ENCODE assay signal across 31 mouse cellular contexts in genomic region chr8:117440317-117440716, GRCm38 (mm10). TPM values are rescaled to one million over a fixed set of nuclear protein-coding genes. Genes with fewer than 3 reads are reported as not detected.
A peak's percentile ranks its signal among the peaks of the same experiment; 100 is the strongest.
DNase-seq lines count a peak whose midpoint lies in the region; ATAC-seq lines count a peak whose summit lies in the region.
"Had no signal": no experiment of that assay in that cellular context is flagged by ENCODE, and none has a peak within 500 bp of the region (broad histone marks: within the 10 kb centered on the region; RNA-seq: fewer than 3 reads in every experiment).

No protein-coding gene starts in this region.

- peaks cover 33% of the 10 kb centered on the region for H3K4me1 ChIP-seq in heart, embryonic 10.5 days
- peaks cover 25% of the 10 kb centered on the region for H3K4me1 ChIP-seq in liver, embryonic 13.5 days (replicated peaks)
- H3K4me1 ChIP-seq in stomach, embryonic 14.5 days (ENCODE audit: control insufficient read depth, insufficient read depth, low read length), result no peaks in the 10 kb centered on the region
- H3K4me1 ChIP-seq: embryonic facial prominence, embryonic 12.5 days; hindbrain, embryonic 10.5 days; lung, embryonic 15.5 days had no signal

- intact Hi-C loops in heart, postnatal 25 days (cut with DNase I), result no loop called here

- no peak for DNase-seq in heart, embryonic 10.5 days (ENCODE audit: low spot score)
- no peak for DNase-seq in heart, postnatal 25 days (ENCODE audit: low spot score)
- DNase-seq in liver, embryonic 13.5 days, result no peak
- DNase-seq in left cerebral cortex, adult 8-10 months (ENCODE audit: low spot score in 2 of 2), result no peak
- no peak for DNase-seq in cerebellum, postnatal 36 days
- DNase-seq: adrenal gland, postnatal 14 days; cerebellum, adult 11 months; cerebellum, adult 9-10 months; embryo, embryonic 11 days; gastrocnemius, postnatal 25 days; heart, adult 2 months; heart, postnatal 10 days; kidney, adult 11 months; kidney, postnatal 14 days; right cerebral cortex, adult 18-20 months; spleen, adult 18-20 months; thymus, postnatal 14 days had no signal

- no peak overlapping the region for H3K9ac ChIP-seq in liver, embryonic 13.5 days
- no peak overlapping the region for H3K9ac ChIP-seq in stomach, embryonic 14.5 days (replicated peaks; ENCODE audit: low read depth, low read length)
- H3K9ac ChIP-seq: embryonic facial prominence, embryonic 12.5 days; heart, embryonic 13.5 days; lung, embryonic 15.5 days; neural tube, embryonic 12.5 days had no signal

- peaks cover 37% of the 10 kb centered on the region for H3K36me3 ChIP-seq in heart, embryonic 10.5 days
- peaks cover 62% of the 10 kb centered on the region for H3K36me3 ChIP-seq in liver, embryonic 13.5 days
- peaks cover 24% of the 10 kb centered on the region for H3K36me3 ChIP-seq in stomach, embryonic 14.5 days (ENCODE audit: control insufficient read depth, insufficient read depth, low read length)

- no peak overlapping the region for H3K4me3 ChIP-seq in heart, embryonic 10.5 days
- H3K4me3 ChIP-seq in liver, embryonic 13.5 days (replicated peaks), result no peak overlapping the region
- H3K4me3 ChIP-seq in stomach, embryonic 14.5 days (ENCODE audit: low read depth, low read length), result no peak overlapping the region
- H3K4me3 ChIP-seq: embryonic facial prominence, embryonic 12.5 days; heart, adult 2 months; heart, embryonic 13.5 days; hindbrain, embryonic 10.5 days; left cerebral cortex, adult 2 months; lung, embryonic 15.5 days; myocyte; neural tube, embryonic 12.5 days had no signal

- 0 out of 2 replicates have a peak overlapping the region, but pooled peaks have one; percentile 2 for H3K27ac ChIP-seq in heart, embryonic 10.5 days
- peak overlapping the region; percentile 40 for H3K27ac ChIP-seq in liver, embryonic 13.5 days
- no peak overlapping the region for H3K27ac ChIP-seq in stomach, embryonic 14.5 days (ENCODE audit: low read length)
- H3K27ac ChIP-seq: embryonic facial prominence, embryonic 12.5 days; heart, adult 2 months; heart, embryonic 13.5 days; hindbrain, embryonic 10.5 days; hindbrain, postnatal 0 days; left cerebral cortex, adult 2 months; lung, embryonic 15.5 days; neural tube, embryonic 12.5 days had no signal

- H3K4me2 ChIP-seq in liver, embryonic 13.5 days, result no peak overlapping the region
- no peak overlapping the region for H3K4me2 ChIP-seq in stomach, embryonic 14.5 days (replicated peaks; ENCODE audit: low read depth, low read length)
- H3K4me2 ChIP-seq: embryonic facial prominence, embryonic 12.5 days; heart, embryonic 13.5 days; lung, embryonic 15.5 days; midbrain, embryonic 11.5 days; neural tube, embryonic 12.5 days had no signal

- ATAC-seq in liver, embryonic 13.5 days (ENCODE audit: low read depth), result peak; percentile 44
- peak; percentile 51; the same call in 1 of the 2 replicates for ATAC-seq in stomach, embryonic 14.5 days (ENCODE audit: insufficient number of reproducible peaks, insufficient read depth, low FRiP score, low read depth)
- ATAC-seq in activated CD4-positive, CD25-positive, alpha-beta regulatory T cell, adult 4 months, result no peak
- ATAC-seq: forebrain, embryonic 14.5 days; hindbrain, postnatal 0 days; midbrain, embryonic 16.5 days had no signal

- H3K27me3 ChIP-seq in heart, embryonic 10.5 days (ENCODE audit: insufficient read depth, poor library complexity, severe bottlenecking), result no peaks in the 10 kb centered on the region
- no peaks in the 10 kb centered on the region for H3K27me3 ChIP-seq in liver, embryonic 13.5 days
- H3K27me3 ChIP-seq in stomach, embryonic 14.5 days (ENCODE audit: control insufficient read depth, insufficient read depth, low read length), result no peaks in the 10 kb centered on the region
- H3K27me3 ChIP-seq: embryonic facial prominence, embryonic 12.5 days; heart, embryonic 13.5 days; lung, embryonic 15.5 days; neural tube, embryonic 12.5 days had no signal

- 83% methylated on average over 14 of the region's 14 CpGs for WGBS in heart, embryonic 10.5 days
- 69% methylated on average over 14 of the region's 14 CpGs for WGBS in liver, embryonic 13.5 days (ENCODE audit: insufficient replicate concordance)
- WGBS in stomach, embryonic 14.5 days, result 75% methylated on average over 14 of the region's 14 CpGs

- H3K9me3 ChIP-seq in heart, embryonic 10.5 days, result no peaks in the 10 kb centered on the region
- H3K9me3 ChIP-seq in liver, embryonic 13.5 days (replicated peaks), result no peaks in the 10 kb centered on the region
- no peaks in the 10 kb centered on the region for H3K9me3 ChIP-seq in stomach, embryonic 14.5 days (ENCODE audit: control insufficient read depth, low read depth, low read length)
- H3K9me3 ChIP-seq: embryonic facial prominence, embryonic 12.5 days; G1E; heart, embryonic 13.5 days; hindbrain, embryonic 10.5 days; lung, embryonic 15.5 days; neural tube, embryonic 12.5 days had no signal

RNA-seq across cellular contexts. Expression of gene Plcg2, which starts 57.8 kb away (rescaled TPM):
- 6.8 and 8.3 TPM in 2 replicates for polyA plus RNA-seq in heart, embryonic 10.5 days (2016; fragmentation: Nextera tagmentation; extraction: Ambion mirVana)
- total RNA-seq in heart, postnatal 25 days (2021), result 1 to 10 TPM; 6.2 to 6.7 TPM
- polyA plus RNA-seq in liver, embryonic 13.5 days (2015; fragmentation: Nextera tagmentation; extraction: Ambion mirVana), result 7.3 and 7.8 TPM in 2 replicates
- polyA plus RNA-seq in stomach, embryonic 14.5 days (2014; fragmentation: Nextera tagmentation; extraction: Ambion mirVana), result 2.6 and 3.1 TPM in 2 replicates
- total RNA-seq in left cerebral cortex, adult 8-10 months (2022), result 1 to 10 TPM; 2.8 to 5.6 (median 4.7) TPM
- polyA plus RNA-seq in activated CD4-positive, CD25-positive, alpha-beta regulatory T cell, adult 4 months (2017; shearing (Covaris generic)), result 1 to 10 TPM in 1 of 2 experiments, not detected in 1; 1.1 TPM
- total RNA-seq: G1E had no signal
- polyA plus RNA-seq: G1E had no signal
